Mouse (Mus musculus) T-helper 2 cell (primary cell): ENCODE data around the gene Hbb-bh1.
"Not testable (repeated sequence)": the region's sequence is repeated elsewhere in the genome, so short reads cannot be mapped to it uniquely, and the experiment has no call there.

Experiments
- in situ Hi-C: fragments of 300-600 bp; cut with MboI, MseI; formaldehyde crosslinking; loops from one replicate; pipeline ENCODE4 v1.15.1; 2025; ENCODE audit warnings: high pct_unique_total_duplicates

Gene Hbb-bh1

DNA sequence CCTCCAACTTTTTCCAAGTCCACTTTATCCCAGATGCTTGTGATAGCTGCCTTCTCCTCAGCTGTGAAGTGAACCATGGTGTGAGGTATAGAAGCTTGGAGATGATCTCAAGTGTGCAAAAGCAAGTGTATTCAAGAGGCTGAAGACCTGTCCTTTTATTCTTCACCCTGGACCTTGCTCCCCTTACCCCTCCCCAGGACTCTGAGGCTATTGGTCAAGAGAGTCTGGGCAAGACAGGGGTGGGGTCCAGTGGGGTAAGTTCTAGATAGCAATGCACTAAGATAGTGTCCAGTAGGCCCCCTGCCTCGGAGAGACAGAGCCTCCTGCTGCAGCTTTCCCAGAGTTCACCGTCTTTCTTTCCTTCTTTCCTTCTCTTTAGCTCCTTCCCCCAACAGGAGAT, at the start of gene Hbb-bh1:
Hbb-bh1 (minus strand) TSS at position 131 of the 400 bp plus-strand sequence.
- in situ Hi-C loops: no loop called here

DNA sequence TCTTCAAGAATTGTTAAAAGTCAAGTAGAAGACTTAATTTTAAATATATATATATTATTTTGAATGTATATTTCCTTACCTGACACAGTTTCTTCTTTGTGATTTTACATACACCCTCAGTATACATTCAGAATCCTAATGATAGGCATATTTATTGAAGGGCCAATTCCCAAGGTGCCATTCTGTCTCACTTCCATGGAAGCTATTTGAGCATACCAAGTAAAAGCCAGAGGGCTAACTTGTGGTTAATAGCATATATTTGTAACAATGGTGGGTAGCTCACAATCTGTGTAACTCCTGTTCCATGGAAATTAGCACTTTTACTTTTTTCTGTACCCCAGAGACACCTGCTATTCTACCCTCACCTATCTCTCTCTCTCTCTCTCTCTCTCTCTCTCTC, 43.2 kb upstream of the Hbb-bh1 start, which contains the start of gene Olfr66:
Olfr66 (minus strand) TSS at position 101 of the 400 bp plus-strand sequence.
- in situ Hi-C loops: no loop called here

DNA sequence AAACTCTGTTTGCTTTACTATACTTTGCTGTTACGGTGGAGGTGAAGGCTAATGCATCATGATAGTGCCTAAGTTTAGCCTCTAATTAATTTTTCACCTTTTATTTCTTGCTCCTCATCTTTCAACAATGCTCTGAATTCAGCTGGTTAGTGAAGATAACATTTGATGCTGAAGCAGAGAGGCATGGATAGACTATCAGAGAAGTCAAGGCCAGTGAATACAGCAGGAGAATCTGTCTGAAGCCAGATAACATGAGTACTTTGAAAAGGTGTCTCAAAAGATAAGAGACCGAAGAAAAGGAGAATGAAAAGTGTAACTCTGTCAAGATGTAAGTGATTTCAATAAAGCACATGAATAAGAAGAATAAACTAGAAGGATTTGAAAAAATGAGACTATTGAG, 34.1 kb upstream of the Hbb-bh1 start:
- in situ Hi-C loops: no loop called here

DNA sequence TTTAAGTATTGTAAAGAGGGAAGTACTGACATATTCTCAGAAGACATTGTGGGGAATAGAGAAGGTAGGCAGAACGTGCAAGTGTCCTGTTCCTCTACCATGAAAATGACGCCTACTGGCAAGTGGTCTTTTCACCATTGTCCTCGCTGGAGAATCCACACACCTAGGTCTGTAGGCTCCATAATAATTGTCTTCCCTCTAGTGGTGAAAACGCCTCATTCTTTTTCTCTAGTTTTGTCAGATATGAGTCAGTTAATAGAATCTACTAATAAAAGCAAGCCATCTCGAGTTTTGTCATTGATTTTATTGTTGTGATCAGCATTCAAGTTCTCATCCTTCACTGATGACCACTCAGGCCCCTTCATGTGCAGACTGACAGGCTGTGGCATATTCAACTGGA, 31.5 kb upstream of the Hbb-bh1 start:
- in situ Hi-C loops: no loop called here

DNA sequence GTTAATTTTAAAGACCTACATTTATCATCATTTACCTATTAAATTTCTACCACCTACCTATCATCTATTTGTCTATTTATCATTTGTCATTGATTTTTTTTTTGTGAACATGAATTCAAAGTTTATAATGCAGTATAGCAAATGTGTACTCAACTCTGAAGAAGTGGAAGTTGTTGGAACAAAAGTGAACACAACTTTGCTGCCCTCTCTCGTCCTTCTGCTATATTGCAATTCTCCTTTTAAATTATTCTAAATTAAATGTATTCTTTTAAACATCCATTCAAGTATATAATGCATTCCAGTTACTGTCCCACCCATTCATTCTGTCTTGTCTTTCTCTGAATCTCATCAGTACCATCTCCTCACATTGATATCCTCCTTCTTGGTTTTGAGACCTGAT, 30.1 kb upstream of the Hbb-bh1 start:
- in situ Hi-C loops: no loop called here

DNA sequence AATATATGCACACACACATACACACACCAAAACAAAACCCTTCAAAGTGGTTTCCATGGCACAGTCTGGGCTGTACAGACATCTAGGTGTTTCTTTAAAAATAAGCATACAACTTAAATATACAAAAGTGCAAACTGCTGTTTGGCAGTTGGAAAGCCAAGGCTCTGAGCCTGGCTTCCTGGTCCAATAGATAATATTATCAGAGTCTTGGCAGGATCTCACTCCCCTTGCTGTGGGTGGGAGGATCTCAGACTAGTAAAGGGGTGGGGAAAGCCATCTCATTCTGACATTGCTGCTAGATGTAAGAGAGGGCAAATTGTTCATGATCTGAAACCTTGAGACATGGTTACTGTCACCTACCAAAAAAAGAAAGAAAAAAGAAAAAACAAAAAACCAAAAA, 27.7 kb upstream of the Hbb-bh1 start:
- in situ Hi-C loops: no loop called here

DNA sequence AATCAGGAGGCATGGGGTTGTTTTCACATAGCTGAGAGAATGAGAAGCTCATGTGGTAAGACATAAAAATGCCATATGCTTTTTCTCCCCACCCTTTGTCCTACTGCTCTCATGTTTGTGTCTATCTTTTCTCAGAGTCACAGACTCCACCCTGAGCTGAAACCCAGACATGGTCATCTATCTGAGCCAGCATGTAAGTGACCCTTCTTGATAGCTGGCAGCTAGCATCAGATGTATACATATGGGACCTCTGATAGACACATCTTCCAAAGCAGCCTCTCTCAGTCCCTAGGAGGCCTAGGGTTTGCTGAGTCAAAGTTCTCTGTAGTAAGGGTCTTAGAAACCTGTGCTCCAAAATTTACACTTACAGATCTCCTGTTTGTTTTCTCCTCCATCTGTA, 22.8 kb upstream of the Hbb-bh1 start:
- in situ Hi-C loops: no loop called here

DNA sequence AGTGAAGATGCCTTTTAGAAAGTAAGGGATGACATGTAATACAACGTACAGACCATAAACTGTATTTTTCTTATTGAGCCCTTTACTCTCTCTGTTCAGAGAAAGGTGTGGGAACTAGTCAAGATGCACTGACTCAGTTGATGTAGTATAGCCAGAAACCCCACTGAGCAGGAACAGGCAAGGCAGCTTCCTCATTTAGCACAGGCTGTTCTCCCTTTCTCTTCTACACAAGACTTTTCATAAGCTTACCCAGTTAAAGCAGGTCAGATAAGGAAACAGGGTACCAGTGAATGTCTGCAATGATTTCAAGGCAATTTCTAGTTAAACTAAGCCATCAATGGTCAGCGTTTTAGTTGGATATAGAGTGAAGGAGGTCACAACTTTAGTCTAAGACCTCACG, 18.6 kb upstream of the Hbb-bh1 start:
- in situ Hi-C loops: no loop called here

DNA sequence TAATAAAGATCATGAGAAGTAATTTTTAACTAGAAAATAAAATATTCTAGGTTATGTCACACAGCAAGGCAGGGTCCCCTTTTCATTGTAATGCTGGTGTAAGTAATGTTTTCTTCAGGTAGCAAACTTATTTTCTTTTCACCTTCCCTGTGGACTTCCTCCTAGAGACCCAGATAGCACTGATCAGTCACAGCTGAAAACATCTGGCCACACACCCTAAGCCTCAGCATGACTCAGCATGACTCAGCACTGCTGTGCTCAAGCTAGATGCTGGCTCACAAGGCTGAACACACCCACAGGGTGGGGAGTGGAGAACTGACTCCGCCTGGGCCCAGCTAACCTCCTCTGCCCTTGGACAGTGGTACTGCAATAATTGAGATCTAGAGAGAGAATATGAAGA, 17.9 kb upstream of the Hbb-bh1 start:
- in situ Hi-C loops: no loop called here

DNA sequence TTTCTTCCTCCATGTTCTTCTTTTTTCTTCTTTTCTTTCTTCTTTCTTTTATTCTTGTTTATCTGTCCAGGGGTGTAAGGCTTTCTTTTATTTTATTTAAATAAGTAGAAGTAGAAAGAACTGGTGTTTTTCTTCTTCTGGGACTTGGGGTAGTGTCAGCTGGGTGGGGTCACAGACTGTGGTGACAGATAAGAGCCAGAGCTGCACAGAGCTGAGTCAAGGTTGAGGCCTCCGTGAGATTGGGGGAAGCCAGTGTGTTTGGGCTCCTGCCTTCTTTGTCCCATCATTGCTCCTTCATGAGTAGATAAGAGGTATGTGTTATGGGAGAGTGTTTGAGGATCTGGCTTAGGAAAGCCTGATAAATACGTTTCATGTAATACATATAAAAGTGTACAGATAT, 16.1 kb upstream of the Hbb-bh1 start:
- in situ Hi-C loops: no loop called here

DNA sequence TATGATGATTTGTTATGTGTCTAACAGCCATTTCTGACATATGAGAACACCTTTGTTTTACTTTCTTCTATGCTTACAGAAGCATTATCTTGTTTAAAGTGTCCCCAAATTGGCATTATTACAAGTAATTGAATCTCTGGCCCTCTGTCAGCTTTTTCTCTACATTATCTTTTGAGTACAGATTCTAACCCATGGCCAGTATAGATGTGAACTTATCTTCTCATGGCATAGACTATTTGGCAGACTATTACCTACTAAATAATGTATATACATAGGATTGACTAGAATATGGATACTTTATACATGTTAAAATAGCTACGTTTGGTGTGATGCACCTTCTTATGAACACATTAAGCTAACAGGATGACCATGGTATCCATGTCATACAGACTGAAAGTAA, 11.7 kb upstream of the Hbb-bh1 start:
- in situ Hi-C loops: no loop called here

DNA sequence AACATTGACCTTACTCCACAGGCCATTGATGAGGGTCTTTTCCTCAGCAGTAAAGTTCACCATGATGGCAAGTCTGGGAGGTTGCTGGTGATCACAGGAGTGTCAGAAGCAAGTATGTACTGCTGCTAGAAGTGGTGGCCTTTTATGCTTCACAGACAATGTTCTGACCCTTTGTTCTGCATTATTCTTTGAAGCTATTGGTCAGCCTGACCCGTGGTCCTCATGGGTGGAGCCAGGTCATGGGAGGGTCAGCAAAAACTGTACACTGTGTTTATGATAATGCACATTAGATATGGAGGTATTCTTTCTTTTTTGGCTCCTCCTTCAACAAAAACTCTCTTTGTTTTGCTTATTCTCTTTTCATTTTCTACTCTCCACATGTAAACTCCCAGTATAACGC, 10.1 kb upstream of the Hbb-bh1 start, which contains the start of gene Hbb-y:
Hbb-y (minus strand) TSS at position 127 of the 400 bp plus-strand sequence.
- in situ Hi-C loops: no loop called here

DNA sequence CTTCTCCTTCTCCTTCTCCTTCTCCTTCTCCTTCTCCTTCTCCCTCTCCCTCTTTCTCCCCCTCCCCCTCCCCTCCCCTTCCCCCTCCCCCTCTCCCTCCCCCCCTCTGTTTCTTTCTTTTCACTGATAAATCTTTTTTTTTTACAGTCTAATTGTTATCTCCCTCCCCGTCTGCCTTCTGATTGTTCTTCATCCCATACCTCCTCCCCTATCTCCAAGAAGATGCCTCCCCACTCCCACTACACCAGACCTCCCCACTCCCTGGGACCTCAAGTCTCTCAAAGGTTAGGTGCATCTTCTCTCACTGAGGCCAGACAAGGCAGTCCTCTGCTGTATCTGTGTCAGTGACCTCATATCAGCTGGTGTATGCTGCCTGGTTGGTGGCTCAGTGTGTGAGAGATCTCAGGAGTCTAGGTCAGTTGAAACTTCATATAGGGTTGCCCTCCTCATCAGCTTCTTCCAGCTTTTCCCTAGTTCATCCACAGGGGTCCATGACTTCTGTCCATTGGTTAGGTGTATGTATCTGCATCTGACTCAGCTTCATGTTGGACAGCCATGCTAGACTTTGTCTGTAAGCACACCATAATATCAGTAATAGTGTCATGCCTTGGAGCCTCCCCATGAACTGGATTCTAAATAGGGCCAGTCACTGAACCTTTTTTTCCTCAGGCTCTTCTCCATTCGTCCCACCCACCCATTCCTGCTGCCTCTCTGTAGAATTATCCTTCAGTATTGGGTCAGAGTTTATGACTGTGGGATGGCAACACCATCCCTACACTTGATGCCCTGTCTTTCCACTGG, 1.8 kb upstream of the Hbb-bh1 start:
- in situ Hi-C loops: no loop called here

DNA sequence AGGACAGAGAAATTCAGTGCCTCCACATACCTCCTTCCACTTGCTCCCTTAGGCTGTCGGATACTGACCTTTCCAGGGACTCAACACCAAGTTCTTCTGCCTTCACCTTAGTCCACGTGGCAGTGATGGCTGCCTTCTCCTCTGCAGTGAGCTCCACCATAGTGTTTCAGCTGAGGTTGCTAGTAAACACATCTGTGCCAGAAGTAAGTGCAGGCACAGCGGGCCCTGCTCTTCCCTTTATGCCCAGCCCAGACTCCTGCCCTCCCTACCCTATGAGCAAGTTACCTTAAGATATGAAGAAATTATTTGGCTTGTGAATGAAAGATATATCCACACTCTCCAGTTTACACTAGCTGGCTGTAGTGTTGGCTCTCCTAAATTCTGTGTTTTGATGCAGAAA, 2.7 kb downstream of the Hbb-bh1 start, which contains the start of gene Hbb-bh2:
Hbb-bh2 (minus strand) TSS at position 253 of the 400 bp plus-strand sequence.
- in situ Hi-C loops: no loop called here

DNA sequence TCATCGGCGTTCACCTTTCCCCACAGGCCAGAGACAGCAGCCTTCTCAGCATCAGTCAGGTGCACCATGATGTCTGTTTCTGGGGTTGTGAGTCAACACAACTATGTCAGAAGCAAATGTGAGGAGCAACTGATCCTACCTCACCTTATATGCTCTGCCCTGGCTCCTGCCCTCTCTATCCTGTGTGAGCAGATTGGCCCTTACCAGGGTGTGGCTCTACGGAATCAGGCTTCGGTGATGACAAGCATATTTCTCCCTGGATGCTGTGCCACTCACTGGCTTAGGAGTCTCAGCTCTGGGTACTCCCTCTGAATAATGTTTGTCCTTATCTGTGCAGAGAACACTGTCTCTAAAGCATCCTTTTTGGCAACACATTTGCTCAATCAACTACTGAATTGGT, 15.2 kb downstream of the Hbb-bh1 start, which contains the start of gene Hbb-bs:
Hbb-bs (minus strand) TSS at position 289 of the 400 bp plus-strand sequence.
- in situ Hi-C loops: no loop called here

DNA sequence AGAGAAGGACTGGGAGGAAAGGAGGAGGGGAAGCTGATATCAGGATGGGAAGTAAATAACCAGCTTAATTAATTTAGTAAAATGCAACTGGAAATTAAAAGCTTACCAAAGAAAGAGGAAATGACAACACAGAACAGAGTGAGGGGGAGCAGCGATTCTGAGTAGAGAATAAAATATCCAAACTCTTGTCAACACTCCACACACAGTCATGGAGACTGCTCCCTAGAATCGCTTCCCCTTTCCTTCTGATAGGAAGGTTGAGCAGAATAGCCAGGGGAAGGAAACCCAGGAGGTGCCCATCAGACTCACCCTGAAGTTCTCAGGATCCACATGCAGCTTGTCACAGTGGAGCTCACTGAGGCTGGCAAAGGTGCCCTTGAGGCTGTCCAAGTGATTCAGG, 15.8 kb downstream of the Hbb-bh1 start:
- in situ Hi-C loops: not testable (repeated sequence)

DNA sequence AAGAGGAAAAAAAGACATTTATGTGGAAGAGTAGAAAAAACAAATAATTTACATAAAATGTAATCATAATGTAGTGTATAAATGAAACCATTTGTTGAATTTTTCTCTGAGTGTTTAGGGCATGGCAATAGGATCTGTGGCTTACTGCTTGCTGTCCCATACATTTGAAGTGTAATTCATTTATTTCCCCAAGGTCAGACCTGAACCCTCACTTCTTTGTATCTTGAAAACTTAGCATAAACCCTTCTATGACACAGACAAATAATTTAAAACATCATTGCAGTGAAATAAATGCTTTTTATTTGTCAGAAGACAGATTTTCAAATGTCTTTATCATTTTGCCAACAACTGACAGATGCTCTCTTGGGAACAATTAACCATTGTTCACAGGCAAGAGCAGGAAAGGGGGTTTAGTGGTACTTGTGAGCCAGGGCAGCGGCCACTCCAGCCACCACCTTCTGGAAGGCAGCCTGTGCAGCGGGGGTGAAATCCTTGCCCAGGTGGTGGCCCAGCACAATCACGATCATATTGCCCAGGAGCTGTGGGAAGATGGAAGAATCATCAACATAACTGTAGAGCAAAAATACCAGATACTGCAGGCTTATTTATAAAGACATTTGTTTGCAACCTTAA, 16.6 kb downstream of the Hbb-bh1 start:
- in situ Hi-C loops: no loop called here

DNA sequence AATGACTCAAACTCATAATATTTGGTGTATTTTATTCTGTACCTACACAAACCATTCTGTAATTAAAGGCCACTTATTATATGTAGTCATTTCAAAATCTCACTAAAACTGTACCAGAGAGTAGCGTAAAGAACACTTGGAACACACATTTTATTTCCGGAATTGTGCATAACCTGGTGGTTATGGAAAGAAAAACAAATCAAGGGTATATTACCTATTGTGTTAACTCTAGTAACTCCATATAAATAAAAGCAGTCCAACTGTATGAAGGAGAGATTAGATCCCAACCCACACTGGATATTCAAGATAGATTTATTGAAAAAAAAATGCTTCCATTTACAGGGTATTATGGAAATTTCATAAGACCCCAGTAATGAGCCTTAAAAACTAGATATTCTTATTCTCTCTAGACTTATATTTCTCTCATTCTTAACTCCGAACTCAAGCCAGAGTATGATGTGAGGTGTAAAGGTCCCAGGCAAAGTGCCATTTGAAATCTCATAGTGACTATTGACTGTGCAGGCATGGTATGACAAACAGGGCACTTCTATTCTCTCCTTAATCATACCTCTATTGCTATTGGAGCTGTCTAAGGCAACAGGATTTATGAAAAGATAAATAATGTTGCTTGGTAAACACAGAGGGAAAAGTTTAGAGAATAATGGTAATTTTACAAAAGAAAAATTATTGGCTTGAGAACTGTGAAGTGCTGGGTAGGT, 17.3 kb downstream of the Hbb-bh1 start:
- in situ Hi-C loops: no loop called here

DNA sequence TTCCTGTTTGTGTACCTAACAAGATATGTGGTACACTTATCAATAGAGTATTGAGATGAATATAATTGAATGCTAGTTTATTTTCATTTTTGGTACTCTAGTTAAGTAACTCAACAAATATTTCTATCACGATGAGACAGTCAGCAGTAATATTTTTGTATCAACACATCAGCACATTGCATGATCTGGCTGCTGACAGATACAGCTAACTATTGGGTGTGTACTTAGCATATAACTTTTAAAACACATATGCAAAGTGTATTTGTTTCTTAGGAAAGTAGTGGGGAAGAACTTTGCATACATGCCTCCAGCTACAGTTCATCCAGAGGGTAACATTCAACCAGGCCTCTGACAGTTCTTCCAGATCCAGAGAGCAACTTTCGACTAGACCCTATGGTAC, 18.4 kb downstream of the Hbb-bh1 start:
- in situ Hi-C loops: no loop called here

DNA sequence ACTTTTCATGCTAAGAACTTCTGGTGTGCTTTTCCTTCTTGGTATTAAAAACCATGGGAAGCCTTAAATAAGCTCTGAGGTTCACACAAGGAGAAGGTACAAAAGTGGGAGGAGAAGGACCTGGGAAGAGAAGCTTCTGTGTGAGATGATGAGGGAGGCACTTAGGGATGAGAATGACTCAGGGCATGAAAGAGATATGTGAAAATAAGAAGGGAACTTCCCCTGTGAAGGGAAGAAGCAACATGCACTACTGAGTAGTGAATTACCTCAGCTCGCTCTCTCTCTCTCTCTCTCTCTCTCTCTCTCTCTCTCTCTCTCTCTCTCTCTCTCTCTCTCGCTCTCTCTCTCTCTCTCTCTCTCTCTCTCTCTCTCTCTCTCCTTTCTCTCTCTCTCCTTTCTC, 27.9 kb downstream of the Hbb-bh1 start:
- in situ Hi-C loops: not testable (repeated sequence)

DNA sequence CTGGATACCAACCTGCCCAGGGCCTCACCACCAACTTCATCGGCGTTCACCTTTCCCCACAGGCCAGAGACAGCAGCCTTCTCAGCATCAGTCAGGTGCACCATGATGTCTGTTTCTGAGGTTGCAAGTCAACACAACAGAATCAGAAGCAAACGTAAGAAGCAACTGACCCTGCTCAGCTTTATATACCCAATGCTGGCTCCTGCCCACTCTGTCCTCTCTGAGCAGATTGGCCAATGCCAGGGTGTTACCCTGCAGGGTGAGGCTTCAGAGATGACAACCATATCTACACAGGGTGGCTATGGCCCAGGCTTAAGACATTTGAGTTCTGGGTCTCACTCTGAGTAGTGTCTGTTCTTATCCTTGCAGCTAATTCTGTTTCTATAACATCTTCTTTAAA, 29.2 kb downstream of the Hbb-bh1 start, which contains the start of gene Hbb-bt:
Hbb-bt (minus strand) TSS at position 231 of the 400 bp plus-strand sequence.
- in situ Hi-C loops: no loop called here

DNA sequence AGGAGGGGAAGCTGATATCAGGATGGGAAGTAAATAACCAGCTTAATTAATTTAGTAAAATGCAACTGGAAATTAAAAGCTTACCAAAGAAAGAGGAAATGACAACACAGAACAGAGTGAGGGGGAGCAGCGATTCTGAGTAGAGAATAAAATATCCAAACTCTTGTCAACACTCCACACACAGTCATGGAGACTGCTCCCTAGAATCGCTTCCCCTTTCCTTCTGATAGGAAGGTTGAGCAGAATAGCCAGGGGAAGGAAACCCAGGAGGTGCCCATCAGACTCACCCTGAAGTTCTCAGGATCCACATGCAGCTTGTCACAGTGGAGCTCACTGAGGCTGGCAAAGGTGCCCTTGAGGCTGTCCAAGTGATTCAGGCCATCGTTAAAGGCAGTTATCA, 29.8 kb downstream of the Hbb-bh1 start:
- in situ Hi-C loops: not testable (repeated sequence)
